Mouse (Mus musculus) right cerebral cortex, adult 18-20 months (tissue): Measurements from ENCODE around the gene Akap11.
"Not testable (repeated sequence)": the region's sequence is repeated elsewhere in the genome, so short reads cannot be mapped to it uniquely, and the experiment has no call there.

Experiments used
- DNase-seq: peaks from one replicate; pipeline ENCODE4 v3.0.0; 2022; ENCODE audit warnings: mixed read lengths

Gene Akap11

DNA sequence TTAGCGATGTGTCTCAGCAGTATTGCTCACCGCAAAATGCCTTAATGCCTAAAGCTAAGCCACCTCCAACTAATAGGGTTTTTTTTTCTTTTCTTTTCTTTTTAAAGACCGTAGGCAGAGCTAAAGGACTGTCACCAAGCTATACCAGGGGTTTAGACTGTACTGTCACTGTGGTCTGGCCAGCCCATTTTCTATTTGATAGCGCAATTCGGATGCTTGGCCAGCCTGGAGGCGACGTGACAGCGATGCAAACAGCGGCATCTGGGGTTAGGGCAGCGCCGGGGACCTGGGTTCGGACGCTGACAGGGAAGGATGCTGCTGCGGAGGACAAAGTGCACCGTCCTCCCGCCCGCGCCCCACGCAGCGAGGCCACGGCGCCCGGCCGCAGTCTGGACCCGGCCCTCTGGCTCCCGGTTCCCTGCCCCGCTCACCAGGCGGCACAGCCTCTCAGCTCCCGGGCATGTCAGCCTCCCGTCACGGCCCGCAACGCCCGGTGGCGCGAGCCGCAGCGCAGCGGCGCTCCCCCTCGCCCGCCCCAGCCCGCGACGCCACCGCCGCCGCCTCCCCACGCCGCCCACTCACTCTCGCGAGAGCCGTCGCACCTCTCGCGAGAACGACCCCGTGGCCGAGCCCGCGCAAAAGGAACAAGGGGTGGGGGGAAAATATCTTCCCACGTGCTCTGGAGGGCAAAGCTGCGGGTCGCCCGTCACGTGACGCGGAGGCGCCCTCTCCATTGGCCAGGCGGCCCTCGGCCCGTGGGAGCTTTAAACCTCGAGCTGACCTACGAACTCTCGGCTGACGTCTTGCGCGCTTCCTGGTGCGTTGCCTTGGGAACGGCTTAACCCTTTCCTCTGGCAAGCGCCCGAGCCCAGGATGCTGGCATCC lies at the start of gene Akap11:
Akap11 (minus strand) TSS at position 528 of the 885 bp plus-strand sequence.
- peak; percentile 97 for DNase-seq

GRCm38 (mm10) chr14:78584222-78584621 lies 47.6 kb upstream of the Akap11 start:
- DNase-seq = peak; percentile 84

GRCm38 (mm10) chr14:78583168-78583567 lies 46.6 kb upstream of the Akap11 start:
- no peak for DNase-seq

DNA sequence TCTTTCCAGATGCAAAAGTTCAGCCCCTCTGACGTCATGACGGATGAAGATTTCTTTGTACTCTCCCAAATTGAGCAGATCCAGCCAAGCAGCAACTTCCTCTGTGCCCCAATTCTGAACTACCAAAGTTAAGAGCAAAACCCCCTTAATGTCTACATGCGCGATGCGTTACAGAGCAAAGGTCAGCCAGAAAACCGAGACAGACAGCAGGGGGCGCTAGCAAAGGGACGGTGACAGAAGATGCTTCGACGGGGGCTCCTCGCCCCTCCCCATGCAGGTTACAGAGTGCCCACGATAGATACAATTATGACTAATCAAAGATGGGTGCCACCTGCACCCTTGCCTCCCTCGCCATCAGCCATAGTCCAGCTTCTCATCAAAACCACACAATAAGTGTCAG lies 39.3 kb upstream of the Akap11 start:
- no peak for DNase-seq

DNA sequence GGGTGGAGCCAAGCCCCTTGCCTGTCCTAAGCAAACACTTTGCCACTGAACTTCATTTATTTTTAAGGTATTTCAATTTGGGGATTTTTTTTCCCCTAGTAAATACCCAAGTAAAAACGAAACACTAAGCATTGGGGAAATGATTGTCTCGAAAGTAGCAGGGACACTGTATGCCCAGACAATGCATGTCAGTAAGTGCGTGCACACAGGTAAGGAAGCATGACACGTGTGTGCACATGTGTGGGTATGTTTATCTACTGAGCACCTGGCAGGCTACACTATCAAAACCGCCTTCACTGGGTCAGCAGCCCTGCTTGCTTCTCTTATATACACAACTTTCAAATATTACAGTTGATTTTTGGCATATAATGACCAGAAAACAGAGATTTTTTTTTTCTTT lies 31.8 kb upstream of the Akap11 start:
- no peak for DNase-seq

DNA sequence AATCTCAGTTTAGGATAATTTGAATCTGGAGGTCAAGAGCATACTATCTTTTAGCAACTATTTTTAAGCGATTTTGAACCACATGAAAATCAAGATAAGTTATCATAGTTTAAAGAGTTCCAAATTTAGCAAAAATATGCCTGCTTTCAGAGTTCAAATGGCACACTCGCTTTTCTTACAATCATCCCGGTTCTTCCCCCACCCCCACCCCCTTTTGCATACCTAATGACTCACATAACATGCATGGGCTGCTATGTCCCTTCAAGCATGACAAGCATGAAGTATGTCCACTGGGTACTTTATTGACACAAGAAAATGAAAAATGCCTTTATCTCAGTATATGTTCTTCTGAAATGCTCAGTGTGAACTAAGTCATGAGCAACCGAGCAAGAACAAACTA lies 29.8 kb upstream of the Akap11 start:
- no peak for DNase-seq

DNA sequence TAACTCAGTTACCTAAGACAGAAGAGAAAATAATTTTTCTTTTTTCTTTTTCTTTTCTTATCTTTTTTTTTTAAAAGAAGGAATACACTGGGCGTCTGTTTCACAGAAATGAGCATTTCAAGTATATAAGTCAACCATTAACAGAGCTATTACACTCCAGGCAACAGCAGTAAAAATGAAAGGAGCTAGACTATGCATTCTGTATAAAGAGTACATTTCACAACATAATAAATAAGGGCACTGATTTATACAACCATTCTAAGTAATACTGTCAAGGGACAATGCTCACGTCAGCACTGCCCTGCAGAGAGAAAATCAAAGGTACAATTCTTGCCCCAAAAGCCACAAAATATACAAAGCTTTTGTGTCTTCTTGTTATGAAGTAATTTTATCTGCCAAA lies 27.7 kb upstream of the Akap11 start:
- DNase-seq = no peak

DNA sequence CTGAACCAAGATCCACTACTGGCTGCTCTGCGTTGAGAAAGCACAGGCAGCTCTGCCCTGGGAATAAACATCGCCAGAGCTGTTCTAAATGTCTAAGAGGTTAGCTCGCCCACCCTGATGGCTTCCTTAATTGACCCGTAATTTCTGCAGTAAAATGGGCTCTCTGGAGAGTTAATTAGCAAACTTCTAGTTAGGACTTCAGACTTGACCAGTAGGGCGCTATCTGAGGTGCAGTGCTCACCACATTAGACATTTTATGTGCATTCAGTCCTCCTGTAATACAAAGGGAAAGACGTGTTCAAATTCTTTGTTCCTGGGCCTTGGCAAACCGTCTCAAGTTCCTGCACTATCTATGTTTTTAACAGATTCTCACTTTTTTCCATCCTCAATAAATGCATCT lies 26.6 kb upstream of the Akap11 start:
- no peak for DNase-seq

GRCm38 (mm10) chr14:78562121-78562520 lies 25.5 kb upstream of the Akap11 start:
- no peak for DNase-seq

DNA sequence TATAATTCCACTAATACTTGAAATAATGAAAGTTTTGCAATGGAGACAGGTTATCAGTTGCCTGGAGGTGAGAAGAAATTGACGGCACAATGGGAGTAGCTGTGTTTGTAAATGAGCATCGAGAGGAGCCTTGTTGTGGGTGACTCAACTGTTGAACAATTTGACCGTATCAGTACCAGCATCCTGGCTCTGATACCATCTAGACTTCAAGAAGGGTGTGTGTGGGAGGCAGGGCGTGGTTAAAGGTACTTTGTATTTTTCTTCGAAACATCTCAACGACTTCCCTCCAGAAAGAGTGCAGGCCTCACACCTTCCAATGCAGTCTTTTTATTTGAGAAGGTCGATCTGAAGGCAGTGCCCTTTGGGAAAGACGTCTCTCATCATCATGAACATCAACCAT lies 22.4 kb upstream of the Akap11 start:
- no peak for DNase-seq

DNA sequence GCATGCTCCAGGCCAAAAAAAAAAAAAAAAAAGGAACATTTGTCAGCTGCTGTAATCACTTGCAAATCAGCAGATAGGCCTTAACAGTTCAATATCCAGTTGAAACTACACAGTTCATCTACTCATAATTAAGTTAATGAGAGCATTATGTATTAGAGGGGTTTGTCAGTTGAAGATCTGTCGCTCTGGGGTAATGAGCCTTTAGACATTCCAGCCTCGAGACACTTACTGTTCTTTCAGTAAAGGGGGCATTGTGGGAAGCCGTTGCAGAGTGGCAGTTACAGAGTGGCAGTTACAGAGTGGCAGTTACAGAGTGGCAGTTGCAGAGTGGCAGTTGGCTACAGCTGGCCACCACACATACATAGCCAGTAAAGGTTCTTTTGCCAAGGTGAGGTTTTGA lies 18.2 kb upstream of the Akap11 start:
- not testable (repeated sequence) for DNase-seq

DNA sequence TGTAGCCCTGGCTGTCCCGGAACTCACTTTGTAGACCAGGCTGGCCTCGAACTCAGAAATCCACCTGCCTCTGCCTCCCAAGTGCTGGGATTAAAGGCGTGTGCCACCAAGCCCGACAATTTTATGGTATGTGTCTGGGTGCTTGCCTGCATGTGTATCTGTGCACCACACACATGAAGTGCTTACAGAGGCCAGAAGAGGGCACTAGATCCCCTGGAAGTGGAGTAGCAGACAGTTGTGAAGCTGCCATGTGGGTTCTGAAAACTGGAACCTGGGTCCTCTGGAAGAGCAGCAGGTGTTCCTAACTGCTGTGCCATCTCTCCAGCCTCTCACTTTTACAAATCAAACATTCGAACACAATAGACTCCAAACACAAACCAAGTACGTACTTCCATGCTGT lies 17.1 kb upstream of the Akap11 start:
- no peak for DNase-seq

GRCm38 (mm10) chr14:78548807-78549206 lies 12.2 kb upstream of the Akap11 start:
- DNase-seq = no peak

DNA sequence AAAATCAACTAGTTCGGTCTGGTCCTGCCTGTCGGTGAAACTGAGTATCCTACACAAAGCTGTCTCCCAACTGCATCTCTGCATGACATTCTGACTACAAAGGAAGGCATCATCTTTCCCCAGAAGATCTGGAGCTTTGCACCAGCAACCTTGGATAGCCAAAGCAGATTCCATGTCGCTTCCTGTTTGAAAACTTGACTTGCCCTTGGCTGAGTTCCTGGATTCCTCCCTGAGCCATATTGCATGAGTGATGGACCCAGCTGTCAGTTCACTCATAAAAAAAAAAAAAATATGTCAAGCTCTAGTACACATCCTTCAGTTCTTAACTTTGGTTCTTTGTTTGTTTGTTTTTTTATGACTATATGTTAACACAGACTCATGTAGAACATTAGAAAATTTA lies 4.7 kb upstream of the Akap11 start:
- DNase-seq = no peak

DNA sequence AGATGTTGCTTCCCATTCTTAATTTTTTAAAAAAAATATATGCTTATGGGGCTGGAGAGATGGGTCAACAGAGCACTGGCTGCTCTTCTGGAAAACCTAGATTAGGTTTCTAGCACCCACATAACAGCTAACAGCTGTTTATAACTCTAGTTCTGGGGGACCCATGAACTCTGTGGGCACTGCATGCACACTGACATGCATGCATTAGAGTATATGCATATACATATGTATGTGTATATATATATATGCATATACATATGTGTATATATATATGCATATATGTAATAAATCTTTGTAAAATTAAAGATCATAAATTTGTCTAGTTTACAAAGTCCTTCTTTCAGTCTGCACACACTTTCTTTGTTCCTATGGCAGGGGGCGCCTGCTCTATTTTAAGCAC lies 3.2 kb upstream of the Akap11 start:
- no peak for DNase-seq

GRCm38 (mm10) chr14:78538572-78539320 lies 2.1 kb upstream of the Akap11 start:
- DNase-seq = no peak

DNA sequence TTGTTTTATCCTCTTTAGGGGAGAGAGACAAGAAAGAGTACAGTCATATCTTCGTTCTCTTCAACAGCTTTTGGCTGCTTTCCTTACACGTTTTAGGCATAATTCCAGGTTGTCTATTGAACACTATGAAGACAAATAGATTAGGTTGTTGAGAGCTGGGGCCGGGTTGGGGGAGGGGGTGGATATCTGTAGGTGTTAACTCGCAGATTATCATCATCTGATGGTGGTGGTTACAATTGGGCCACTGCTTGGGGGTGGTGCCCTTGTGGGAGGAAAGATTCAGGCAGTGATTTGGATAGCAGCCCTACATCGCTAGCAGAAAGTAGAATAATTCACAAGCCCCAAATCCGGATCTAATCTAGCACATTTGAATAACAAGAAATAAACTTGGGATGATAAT lies 943 bp upstream of the Akap11 start:
- peak; percentile 49 for DNase-seq

- DNase-seq = no peak
These were observed 1.2 kb downstream of the Akap11 start for GRCm38 (mm10) chr14:78535366-78535765.

DNA sequence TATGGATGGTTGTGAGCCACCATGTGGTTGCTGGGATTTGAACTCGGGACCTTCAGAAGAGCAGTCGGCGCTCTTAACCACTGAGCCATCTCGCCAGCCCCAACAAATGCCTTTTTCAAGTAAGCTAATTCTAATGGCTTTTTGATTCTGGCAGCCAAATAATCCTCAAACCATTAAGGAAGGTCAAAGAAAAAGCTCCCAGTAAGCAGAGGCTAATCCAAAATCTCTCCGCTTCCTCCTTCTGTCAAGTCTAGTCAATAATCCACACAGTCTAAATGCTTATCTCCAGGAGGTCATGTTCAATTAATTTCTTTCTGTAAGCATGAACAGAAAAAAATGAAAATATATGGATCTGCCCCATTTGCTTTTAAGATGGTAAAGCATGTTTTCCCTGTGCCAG lies 2.0 kb downstream of the Akap11 start:
- no peak for DNase-seq

GRCm38 (mm10) chr14:78533701-78534100 lies 2.9 kb downstream of the Akap11 start:
- DNase-seq = no peak

- DNase-seq = no peak
These were observed 4.3 kb downstream of the Akap11 start for GRCm38 (mm10) chr14:78532345-78532744.

GRCm38 (mm10) chr14:78530256-78530655 lies 6.4 kb downstream of the Akap11 start:
- DNase-seq = no peak

DNA sequence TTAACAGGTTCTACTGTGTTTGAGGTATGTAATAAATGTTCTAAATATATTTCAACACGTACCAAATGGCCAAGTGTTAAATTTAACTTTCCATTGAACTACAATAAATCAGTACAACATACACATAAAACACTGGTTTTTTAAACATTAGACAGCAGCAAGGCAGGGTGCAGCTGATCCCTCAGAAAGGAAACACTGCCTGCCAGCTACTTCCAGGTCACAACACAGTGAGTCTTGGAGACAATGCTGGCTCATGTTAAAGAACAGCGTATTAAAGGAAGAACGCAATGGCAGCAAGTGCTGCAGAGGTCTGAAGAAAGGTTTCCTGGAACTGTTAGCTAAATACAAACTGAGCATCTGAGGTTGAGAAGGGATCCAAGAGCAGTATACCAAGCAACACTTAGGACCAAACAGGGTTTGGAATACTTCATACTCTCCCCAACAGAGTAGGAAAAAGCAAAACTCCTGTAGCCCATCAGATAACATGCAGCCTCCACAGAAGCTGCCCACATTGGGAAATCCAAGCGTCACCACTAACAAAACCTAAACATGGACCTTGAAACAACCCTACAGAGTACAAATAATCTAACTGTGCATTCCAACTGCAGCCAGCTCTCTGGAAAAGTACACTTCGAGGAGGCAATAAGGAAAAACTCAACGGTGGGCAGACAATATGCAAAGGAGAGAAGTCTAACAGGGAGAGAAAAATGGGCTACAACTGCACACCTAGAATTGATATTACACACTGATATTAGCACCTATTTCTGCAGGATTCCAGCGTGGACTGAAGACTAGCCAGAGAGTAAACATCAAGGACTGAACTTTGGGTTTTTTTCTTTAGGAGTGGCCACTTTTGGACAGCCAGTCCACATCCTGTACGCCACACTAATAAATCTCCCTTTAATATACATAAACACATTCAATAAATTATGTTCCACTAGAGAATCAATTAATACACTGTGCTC lies 7.9 kb downstream of the Akap11 start:
- no peak for DNase-seq
